ENCODE assay signal across 8 mouse cellular contexts in genomic region chr11:102228191-102228545, GRCm38 (mm10). TPM values are rescaled to one million over a fixed set of nuclear protein-coding genes. Genes with fewer than 3 reads are reported as not detected.
DNase-seq lines count a peak whose midpoint lies in the region; ATAC-seq lines count a peak whose summit lies in the region.
"Had no signal": no experiment of that assay in that cellular context is flagged by ENCODE, and none has a peak within 500 bp of the region (broad histone marks: within the 10 kb centered on the region; RNA-seq: fewer than 3 reads in every experiment).

No protein-coding gene starts in this region.

- no peak overlapping the region for H3K27ac ChIP-seq in lung, embryonic 15.5 days
- H3K27ac ChIP-seq in forebrain, embryonic 14.5 days (ENCODE audit: low read depth, low read length), result peak overlapping the region; percentile 96
- H3K27ac ChIP-seq in limb, embryonic 13.5 days, result no peak overlapping the region
- H3K27ac ChIP-seq in stomach, embryonic 15.5 days, result peak overlapping the region; percentile 87

- ATAC-seq in lung, embryonic 15.5 days (ENCODE audit: borderline replicate concordance, extremely low read depth, low FRiP score, low TSS enrichment), result no peak
- no peak; the same call in 1 of the 2 replicates for ATAC-seq in forebrain, embryonic 14.5 days
- no peak for ATAC-seq in limb, embryonic 13.5 days (ENCODE audit: low FRiP score, low read depth)
- no peak for ATAC-seq in stomach, embryonic 15.5 days (ENCODE audit: insufficient read depth, low FRiP score, low read depth)
- ATAC-seq in erythroid progenitor cell, adult 5-6 weeks (replicated peaks; ENCODE audit: low FRiP score, poor library complexity, severe bottlenecking), result no peak

- no peaks in the 10 kb centered on the region for H3K27me3 ChIP-seq in lung, embryonic 15.5 days
- H3K27me3 ChIP-seq in forebrain, embryonic 14.5 days (replicated peaks; ENCODE audit: control insufficient read depth, insufficient read depth, low read length), result no peaks in the 10 kb centered on the region
- peaks cover 10% of the 10 kb centered on the region; the same call in 1 of the 2 replicates for H3K27me3 ChIP-seq in limb, embryonic 13.5 days
- no peaks in the 10 kb centered on the region for H3K27me3 ChIP-seq in stomach, embryonic 15.5 days (replicated peaks)

- H3K4me1 ChIP-seq in lung, embryonic 15.5 days, result peaks cover 61% of the 10 kb centered on the region
- H3K4me1 ChIP-seq in forebrain, embryonic 14.5 days (ENCODE audit: control insufficient read depth, insufficient read depth, low read length), result peaks cover 40% of the 10 kb centered on the region
- peaks cover 58% of the 10 kb centered on the region for H3K4me1 ChIP-seq in limb, embryonic 13.5 days
- H3K4me1 ChIP-seq in stomach, embryonic 15.5 days, result peaks cover 60% of the 10 kb centered on the region

- no peaks in the 10 kb centered on the region for H3K36me3 ChIP-seq in lung, embryonic 15.5 days
- peaks cover 12% of the 10 kb centered on the region for H3K36me3 ChIP-seq in forebrain, embryonic 14.5 days (ENCODE audit: control insufficient read depth, insufficient read depth, low read length)
- peaks cover 8% of the 10 kb centered on the region; the same call in 1 of the 2 replicates for H3K36me3 ChIP-seq in limb, embryonic 13.5 days
- no peaks in the 10 kb centered on the region; the same call in 1 of the 2 replicates for H3K36me3 ChIP-seq in stomach, embryonic 15.5 days

- H3K4me2 ChIP-seq in lung, embryonic 15.5 days, result peak overlapping the region; percentile 90
- H3K4me2 ChIP-seq in forebrain, embryonic 14.5 days (ENCODE audit: low read length), result peak overlapping the region; percentile 82
- H3K4me2 ChIP-seq in limb, embryonic 13.5 days (replicated peaks), result peak overlapping the region; percentile 87
- H3K4me2 ChIP-seq in stomach, embryonic 15.5 days, result peak overlapping the region; percentile 87

- no peak overlapping the region for H3K9ac ChIP-seq in lung, embryonic 15.5 days
- peak overlapping the region; percentile 87 for H3K9ac ChIP-seq in forebrain, embryonic 14.5 days (ENCODE audit: low read length)
- peak overlapping the region; percentile 51; the same call in 1 of the 2 replicates for H3K9ac ChIP-seq in limb, embryonic 13.5 days
- H3K9ac ChIP-seq in stomach, embryonic 15.5 days, result no peak overlapping the region

- whole genome bisulfite sequencing in lung, embryonic 15.5 days, result 28% methylated on average over 9 of the region's 9 CpGs
- WGBS in forebrain, embryonic 14.5 days, result 7% methylated on average over 9 of the region's 9 CpGs
- WGBS in limb, embryonic 13.5 days, result 45% methylated on average over 9 of the region's 9 CpGs
- WGBS in stomach, embryonic 15.5 days, result 24% methylated on average over 9 of the region's 9 CpGs

- H3K9me3 ChIP-seq in lung, embryonic 15.5 days, result no peaks in the 10 kb centered on the region
- no peaks in the 10 kb centered on the region for H3K9me3 ChIP-seq in forebrain, embryonic 14.5 days (replicated peaks; ENCODE audit: control insufficient read depth, low read length)
- no peaks in the 10 kb centered on the region for H3K9me3 ChIP-seq in limb, embryonic 13.5 days
- no peaks in the 10 kb centered on the region for H3K9me3 ChIP-seq in stomach, embryonic 15.5 days

- peak overlapping the region; percentile 85 for H3K4me3 ChIP-seq in lung, embryonic 15.5 days
- H3K4me3 ChIP-seq in forebrain, embryonic 14.5 days (ENCODE audit: low read depth, low read length), result peak overlapping the region; percentile 87
- H3K4me3 ChIP-seq in limb, embryonic 13.5 days, result peak overlapping the region; percentile 77
- peak overlapping the region; percentile 75 for H3K4me3 ChIP-seq in stomach, embryonic 15.5 days (replicated peaks)

- DNase-seq in lung, postnatal 25 days (ENCODE audit: low spot score), result no peak
- DNase-seq in forebrain, embryonic 14.5 days (ENCODE audit: low spot score), result no peak
- no peak for DNase-seq in gastrocnemius, adult 8-10 months (ENCODE audit: low spot score in 2 of 2)
- DNase-seq: thymus, postnatal 14 days had no signal

RNA-seq across cellular contexts. Expression of gene Hdac5, which starts 1.8 kb away (rescaled TPM):
- polyA plus RNA-seq in lung, embryonic 15.5 days (2015; fragmentation: Nextera tagmentation; extraction: Ambion mirVana), result 71.3 and 76.7 TPM in 2 replicates
- 38.9 and 60.6 TPM in 2 replicates for polyA plus RNA-seq in forebrain, embryonic 14.5 days (2014; fragmentation: Nextera tagmentation; extraction: Ambion mirVana)
- 61.9 and 68.6 TPM in 2 replicates for polyA plus RNA-seq in limb, embryonic 13.5 days (2015; fragmentation: Nextera tagmentation; extraction: Ambion mirVana)
- polyA plus RNA-seq in stomach, embryonic 15.5 days (2015; fragmentation: Nextera tagmentation; extraction: Ambion mirVana), result 68.7 and 71.3 TPM in 2 replicates
- 10 to 100 TPM; 77.5 to 86.2 (median 83.2) TPM for total RNA-seq in gastrocnemius, adult 8-10 months (2022)
- 11.9 and 36.9 TPM in 2 replicates for total RNA-seq in erythroid progenitor cell, adult 5-6 weeks (2015; ENCODE audit: low replicate concordance)
- total RNA-seq in erythroid progenitor cell, adult 5-6 weeks (2017; ENCODE audit: low replicate concordance), result 6.4 and 9.9 TPM in 2 replicates

RNA-seq across cellular contexts. Expression of gene BC030867, which starts 20.5 kb away (rescaled TPM):
- 19.9 and 20.4 TPM in 2 replicates for polyA plus RNA-seq in lung, embryonic 15.5 days (2015; fragmentation: Nextera tagmentation; extraction: Ambion mirVana)
- polyA plus RNA-seq in forebrain, embryonic 14.5 days (2014; fragmentation: Nextera tagmentation; extraction: Ambion mirVana), result 6.1 and 6.3 TPM in 2 replicates
- 15.8 and 16.1 TPM in 2 replicates for polyA plus RNA-seq in limb, embryonic 13.5 days (2015; fragmentation: Nextera tagmentation; extraction: Ambion mirVana)
- 11.4 and 11.7 TPM in 2 replicates for polyA plus RNA-seq in stomach, embryonic 15.5 days (2015; fragmentation: Nextera tagmentation; extraction: Ambion mirVana)
- total RNA-seq in gastrocnemius, adult 8-10 months (2022), result not detected
- total RNA-seq in erythroid progenitor cell, adult 5-6 weeks (2015; ENCODE audit: low replicate concordance), result 26.7 and 30.2 TPM in 2 replicates
- total RNA-seq in erythroid progenitor cell, adult 5-6 weeks (2017; ENCODE audit: low replicate concordance), result 14.4 and 14.5 TPM in 2 replicates

RNA-seq across cellular contexts. Expression of gene G6pc3, which starts 38.7 kb away (rescaled TPM):
- 31.5 and 33.3 TPM in 2 replicates for polyA plus RNA-seq in lung, embryonic 15.5 days (2015; fragmentation: Nextera tagmentation; extraction: Ambion mirVana)
- 24.6 and 24.8 TPM in 2 replicates for polyA plus RNA-seq in forebrain, embryonic 14.5 days (2014; fragmentation: Nextera tagmentation; extraction: Ambion mirVana)
- 35.6 and 36.1 TPM in 2 replicates for polyA plus RNA-seq in limb, embryonic 13.5 days (2015; fragmentation: Nextera tagmentation; extraction: Ambion mirVana)
- 29.6 and 32.1 TPM in 2 replicates for polyA plus RNA-seq in stomach, embryonic 15.5 days (2015; fragmentation: Nextera tagmentation; extraction: Ambion mirVana)
- 10 to 100 TPM; 61.5 to 73.2 (median 63.8) TPM for total RNA-seq in gastrocnemius, adult 8-10 months (2022)
- total RNA-seq in erythroid progenitor cell, adult 5-6 weeks (2015; ENCODE audit: low replicate concordance), result 4.0 and 14.3 TPM in 2 replicates
- 4.4 and 8.6 TPM in 2 replicates for total RNA-seq in erythroid progenitor cell, adult 5-6 weeks (2017; ENCODE audit: low replicate concordance)

RNA-seq across cellular contexts. Expression of gene Asb16, which starts 40.4 kb away (rescaled TPM):
- polyA plus RNA-seq in lung, embryonic 15.5 days (2015; fragmentation: Nextera tagmentation; extraction: Ambion mirVana), result 0.09 and 0.10 TPM in 2 replicates
- polyA plus RNA-seq in forebrain, embryonic 14.5 days (2014; fragmentation: Nextera tagmentation; extraction: Ambion mirVana), result not detected in 2 replicates
- polyA plus RNA-seq in limb, embryonic 13.5 days (2015; fragmentation: Nextera tagmentation; extraction: Ambion mirVana), result 0.22 TPM in 2 replicates
- 0.09 TPM in 1 of 2 replicates, not detected in the other for polyA plus RNA-seq in stomach, embryonic 15.5 days (2015; fragmentation: Nextera tagmentation; extraction: Ambion mirVana)
- total RNA-seq in gastrocnemius, adult 8-10 months (2022), result 10 to 100 TPM; 92.5 to 99.3 (median 93.6) TPM
- total RNA-seq in erythroid progenitor cell, adult 5-6 weeks (2015; ENCODE audit: low replicate concordance), result not detected in 2 replicates
- not detected in 2 replicates for total RNA-seq in erythroid progenitor cell, adult 5-6 weeks (2017; ENCODE audit: low replicate concordance)

RNA-seq across cellular contexts. Expression of gene Lsm12, which starts 43.1 kb away (rescaled TPM):
- polyA plus RNA-seq in lung, embryonic 15.5 days (2015; fragmentation: Nextera tagmentation; extraction: Ambion mirVana), result 112 and 136 TPM in 2 replicates
- 83.1 and 93.7 TPM in 2 replicates for polyA plus RNA-seq in forebrain, embryonic 14.5 days (2014; fragmentation: Nextera tagmentation; extraction: Ambion mirVana)
- polyA plus RNA-seq in limb, embryonic 13.5 days (2015; fragmentation: Nextera tagmentation; extraction: Ambion mirVana), result 134 and 145 TPM in 2 replicates
- polyA plus RNA-seq in stomach, embryonic 15.5 days (2015; fragmentation: Nextera tagmentation; extraction: Ambion mirVana), result 110 and 112 TPM in 2 replicates
- total RNA-seq in gastrocnemius, adult 8-10 months (2022), result 100 to 1,000 TPM; 108 to 127 (median 111) TPM
- 60.8 and 82.5 TPM in 2 replicates for total RNA-seq in erythroid progenitor cell, adult 5-6 weeks (2015; ENCODE audit: low replicate concordance)
- 28.0 and 39.7 TPM in 2 replicates for total RNA-seq in erythroid progenitor cell, adult 5-6 weeks (2017; ENCODE audit: low replicate concordance)

Comparison
In these comparisons a context has a peak if more than half of its experiments do, and no peak if none do; other contexts are left out.
1. H3K27ac ChIP-seq: peak in forebrain, embryonic 14.5 days (single experiment) and stomach, embryonic 15.5 days (single experiment); none in lung, embryonic 15.5 days (single experiment) and limb, embryonic 13.5 days (single experiment).
2. H3K9ac ChIP-seq: peak in forebrain, embryonic 14.5 days (single experiment) and limb, embryonic 13.5 days (single experiment); none in lung, embryonic 15.5 days (single experiment) and stomach, embryonic 15.5 days (single experiment).
3. Peak in every context shown above with its lines, with median percentiles within 50 percentile points of each other: H3K4me2 ChIP-seq and H3K4me3 ChIP-seq.